Mouse (Mus musculus) lung, adult 2 months (tissue): ENCODE data around the gene Mvb12a. TPM values are rescaled to one million over a fixed set of nuclear protein-coding genes. Genes with fewer than 3 reads are reported as not detected.

Source experiments
- DNase-seq: peaks from one replicate; pipeline ENCODE4 v3.0.0; 2022
- H3K4me1 ChIP-seq: fragments of 200-500 bp; 2 replicates; pipeline ENCODE4 v1.6.1; 2011; ENCODE audit warnings: low read length; ENCODE audit not compliant: control insufficient read depth, insufficient read depth
- H3K4me3 ChIP-seq: fragments of 200-500 bp; replicated peaks from 2 replicates; pipeline ENCODE3; 2011; ENCODE audit warnings: low read depth, mild to moderate bottlenecking, control low read depth, low read length; ENCODE audit errors: extremely low read depth
- CTCF ChIP-seq: fragments of 200-500 bp; IDR thresholded peaks from 2 replicates; pipeline ENCODE4 v1.5.1; 2011; ENCODE audit warnings: mild to moderate bottlenecking, low read length, control low read depth; ENCODE audit not compliant: insufficient read depth
- POLR2A ChIP-seq: fragments of 200-500 bp; IDR thresholded peaks from 2 replicates; pipeline ENCODE4 v1.6.1; 2011; ENCODE audit warnings: low read depth, mild to moderate bottlenecking, control low read depth, low read length, borderline replicate concordance; ENCODE audit errors: extremely low read depth
- WGBS: fragments of 180-500 bp; shearing (Covaris S2); methylation state at CpG from one replicate; pipeline ENCODE4 v1.1.7; 2018; 5-methylcytosine and 5-hydroxymethylcytosine counted together
- polyA plus RNA-seq: library from polyadenylated mRNA; depleted of rRNA; stranded (reverse); fragments of >200 nt; gene quantifications from 2 replicates; pipeline ENCODE4 v1.2.3, GENCODE M21; 2012

Gene Mvb12a
- polyA plus RNA-seq, 1 experiment = 132 TPM

DNA sequence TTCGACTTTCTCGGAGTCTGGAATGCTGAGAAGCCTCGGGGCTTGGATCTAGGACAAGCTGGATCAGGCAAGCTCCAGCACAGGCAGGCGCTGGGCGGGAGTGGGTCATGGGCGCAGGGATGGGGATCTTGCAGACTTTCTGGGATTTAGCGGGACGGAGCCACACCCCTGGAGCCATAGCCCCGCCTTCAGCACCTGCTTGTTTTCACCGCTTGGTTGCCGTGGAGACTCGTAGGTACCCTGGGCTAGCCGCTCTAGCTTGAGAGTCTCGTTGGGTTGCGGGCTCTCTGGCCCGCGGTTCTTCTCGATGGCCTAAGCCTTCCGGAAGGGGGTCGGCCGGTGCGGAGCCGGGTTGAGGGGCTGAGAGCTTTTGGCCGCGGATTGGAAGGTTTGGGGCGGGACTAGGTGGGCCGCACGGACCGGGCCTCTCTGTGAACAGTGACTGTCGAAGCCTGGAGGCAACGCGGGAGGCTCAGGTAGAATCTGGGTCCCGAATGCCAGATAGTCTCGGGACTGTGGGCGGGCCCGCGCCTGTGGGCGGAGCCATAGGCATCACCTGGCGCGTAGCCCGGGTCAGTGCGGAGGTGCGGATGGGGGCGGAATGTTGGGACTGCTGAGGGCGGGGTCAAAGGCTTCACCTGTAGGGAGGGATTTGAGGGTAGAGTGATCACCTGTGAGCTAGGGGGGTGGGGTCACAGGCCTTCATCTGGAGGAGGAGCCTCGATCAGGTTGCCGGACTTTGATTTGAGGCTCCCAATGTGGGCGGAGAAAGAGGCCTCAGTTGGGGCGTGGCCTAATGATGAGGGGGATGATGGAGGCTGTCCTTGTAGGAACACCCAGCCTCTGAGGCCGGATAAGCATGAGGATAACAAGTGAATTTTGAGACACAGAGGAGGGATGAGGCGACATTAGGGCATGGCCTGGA, 26.9 kb downstream of the Mvb12a start:
- Histone ChIP-seq H3K4me1 (peaks cover 9% of the 10 kb centered on the region), H3K4me3 (peak overlapping the region; percentile 89)
- TF ChIP-seq CTCF (no peak), POLR2A (peak; percentile 59; the same call in 1 of the 2 replicates)
- 5% methylated on average over 51 of the region's 51 CpGs for WGBS
- DNase-seq = peak; percentile 93

DNA sequence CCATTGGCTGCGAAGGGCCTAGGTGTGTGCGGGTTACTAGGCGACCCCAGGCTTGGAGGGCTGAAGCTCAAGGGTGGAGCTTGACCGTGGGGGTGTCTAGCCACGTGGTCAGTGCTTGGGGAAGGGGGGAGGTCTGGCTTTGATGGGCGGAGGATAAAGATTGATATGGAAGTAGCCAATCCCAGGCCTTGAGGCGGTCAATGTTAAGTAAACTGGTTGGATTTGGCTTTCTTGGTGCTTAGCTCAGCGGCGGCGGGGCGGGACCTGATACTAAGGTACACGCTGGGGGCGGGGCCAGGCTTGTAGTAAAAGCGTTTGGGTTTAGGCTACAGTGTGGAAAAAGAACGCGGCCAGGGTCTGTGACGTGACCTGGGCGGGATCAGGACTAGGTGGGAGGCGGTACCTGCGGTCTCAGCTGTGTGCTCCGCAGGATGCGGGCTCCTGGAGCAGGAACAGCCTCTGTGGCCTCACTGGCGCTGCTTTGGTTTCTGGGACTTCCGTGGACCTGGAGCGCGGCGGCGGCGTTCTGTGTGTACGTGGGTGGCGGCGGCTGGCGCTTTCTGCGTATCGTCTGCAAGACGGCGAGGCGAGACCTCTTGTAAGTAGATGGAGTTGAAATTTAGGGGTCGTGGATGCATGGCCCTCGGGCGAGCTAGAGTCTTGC, 27.7 kb downstream of the Mvb12a start:
- under 1% methylated on average over 41 of the region's 41 CpGs for WGBS
- Histone ChIP-seq H3K4me1 (peaks cover 9% of the 10 kb centered on the region), H3K4me3 (peak overlapping the region; percentile 89)
- TF ChIP-seq CTCF (no peak), POLR2A (peak; percentile 47; the same call in 1 of the 2 replicates)
- DNase-seq = no peak

DNA sequence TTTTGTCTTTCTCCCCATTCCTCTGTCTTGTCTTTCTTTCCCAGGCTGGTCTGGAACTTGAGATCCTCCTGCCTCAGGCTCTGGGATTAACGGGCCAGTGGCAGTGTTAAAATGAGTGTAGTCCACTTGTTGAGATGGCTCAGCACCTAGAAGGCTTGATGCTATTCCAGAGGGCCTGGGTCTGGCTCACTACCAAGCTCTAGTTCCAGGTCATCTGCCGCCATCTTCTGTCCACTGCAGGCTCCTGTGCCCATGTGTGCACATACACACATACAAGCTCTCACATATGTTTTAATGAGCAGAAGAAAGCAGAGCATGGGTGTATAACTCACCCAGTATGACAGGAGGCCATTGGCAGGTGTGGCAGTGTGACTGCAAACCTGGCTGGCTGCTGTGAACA, 29.4 kb downstream of the Mvb12a start:
- no peak overlapping the region for H3K4me3 ChIP-seq
- DNase-seq = no peak
- peaks cover 9% of the 10 kb centered on the region for H3K4me1 ChIP-seq
- TF ChIP-seq CTCF (no peak), POLR2A (no peak)
- 82% methylated on average over 2 of the region's 2 CpGs for WGBS

DNA sequence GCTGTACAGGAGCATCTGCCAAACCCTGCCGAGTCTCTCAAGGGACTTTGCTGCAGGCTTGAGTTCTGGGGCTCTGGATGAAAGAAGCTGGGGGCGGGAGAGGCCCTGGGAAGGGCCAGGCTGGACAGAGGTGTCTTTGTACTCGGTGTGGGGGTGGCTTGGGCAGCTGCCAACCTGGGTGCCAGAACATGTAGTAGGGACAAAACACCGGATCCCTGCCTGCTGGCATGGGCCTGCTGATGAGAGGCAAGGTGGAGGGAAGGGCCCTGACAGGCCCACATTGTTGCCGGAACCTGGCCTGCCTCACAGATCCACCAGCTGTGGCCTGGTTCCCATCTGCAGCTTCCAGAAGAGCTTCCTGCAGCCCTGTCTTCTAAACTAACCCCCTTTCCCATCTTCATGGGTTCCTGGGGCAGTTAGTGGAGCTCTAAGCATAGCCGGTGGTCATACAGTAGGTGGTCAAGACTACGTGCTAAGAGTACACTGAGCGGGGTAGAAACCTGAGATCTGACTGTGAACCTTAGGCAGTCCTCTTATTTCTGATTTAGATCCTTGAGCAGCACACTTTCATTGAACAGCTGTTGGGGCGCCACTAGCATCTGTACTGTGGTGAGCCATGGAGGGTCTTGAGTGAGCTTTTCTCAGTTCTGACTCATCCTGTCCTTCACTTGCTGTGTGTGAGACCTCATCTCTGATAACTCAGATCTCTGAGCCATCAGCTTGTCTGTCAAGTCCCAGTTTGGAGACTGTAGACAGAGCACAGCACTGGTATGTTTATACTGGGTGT, 30.3 kb downstream of the Mvb12a start:
- Histone ChIP-seq H3K4me1 (peaks cover 9% of the 10 kb centered on the region), H3K4me3 (no peak overlapping the region)
- no peak for TF ChIP-seq POLR2A
- no peak for TF ChIP-seq CTCF
- WGBS = 53% methylated on average over 9 of the region's 9 CpGs
- no peak for DNase-seq

DNA sequence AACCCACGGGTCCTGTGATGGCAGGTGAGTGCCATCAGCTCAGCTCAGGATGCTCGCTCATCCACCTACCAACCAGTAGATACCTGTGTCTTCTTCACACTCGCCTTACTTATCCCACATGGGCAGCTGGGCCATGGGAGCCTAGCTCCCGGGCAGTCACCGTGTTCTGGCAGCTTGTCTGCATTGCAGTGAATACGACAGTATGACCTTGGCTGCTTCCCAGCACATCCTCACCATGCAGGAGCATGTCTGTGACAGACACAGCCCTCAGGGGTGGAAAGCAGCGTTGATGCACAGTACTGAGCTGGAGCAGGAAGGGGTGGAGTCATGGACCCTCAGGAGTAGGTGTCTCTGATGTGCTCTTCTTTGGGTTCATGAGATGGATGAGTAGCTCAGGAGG, 31.7 kb downstream of the Mvb12a start:
- peaks cover 4% of the 10 kb centered on the region; the same call in 1 of the 2 replicates for H3K4me1 ChIP-seq
- TF ChIP-seq CTCF = no peak
- TF ChIP-seq POLR2A = no peak
- H3K4me3 ChIP-seq = no peak overlapping the region
- no peak for DNase-seq
- 65% methylated on average over 7 of the region's 7 CpGs for WGBS

DNA sequence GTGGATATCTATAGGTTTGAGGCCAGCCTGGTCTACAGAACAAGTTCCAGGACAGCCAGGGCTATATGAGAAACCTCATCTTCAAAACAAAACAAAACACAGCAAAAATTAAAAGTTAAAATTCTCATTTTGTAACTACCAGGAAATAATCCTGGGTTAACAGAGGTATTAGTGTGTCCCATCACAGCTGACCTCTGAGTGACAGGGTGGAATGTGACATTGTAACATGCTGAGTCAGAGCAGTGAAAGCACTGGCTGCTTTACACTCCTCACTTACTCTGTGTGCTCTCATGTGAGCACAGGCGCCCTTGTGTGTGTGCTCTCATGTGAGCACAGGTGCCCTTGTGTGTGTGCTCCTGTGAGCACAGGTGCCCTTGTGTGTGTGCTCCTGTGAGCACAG, 32.3 kb downstream of the Mvb12a start:
- 52% methylated on average over 1 of the region's 1 CpGs for WGBS

DNA sequence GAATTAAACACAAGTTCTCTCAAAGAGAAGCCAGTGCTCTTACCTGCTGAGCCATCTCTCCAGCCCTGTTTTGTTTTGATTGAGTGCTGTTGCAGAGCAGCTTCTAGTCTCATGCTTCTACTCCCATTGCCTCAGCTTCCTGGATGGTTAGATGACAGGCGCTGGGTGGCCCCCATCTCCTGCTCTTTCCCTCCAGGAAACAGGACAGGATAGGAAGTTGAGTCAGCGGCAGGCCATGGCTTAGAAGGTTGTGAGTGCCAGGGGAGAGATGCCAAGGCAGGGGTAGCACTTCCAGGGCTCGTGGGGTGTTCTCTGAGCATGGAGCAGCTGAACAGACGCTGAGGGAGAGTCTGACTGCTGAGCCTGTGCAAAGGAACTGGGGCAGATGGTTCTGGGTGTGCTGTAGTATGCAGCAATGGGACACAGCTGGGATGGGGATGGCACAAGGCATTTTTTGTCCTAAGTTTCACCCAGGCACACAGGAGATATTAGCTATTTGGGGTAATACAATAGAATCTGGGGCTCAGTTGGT, 35.2 kb downstream of the Mvb12a start:
- Histone ChIP-seq H3K4me3 (no peak overlapping the region), H3K4me1 (no peaks in the 10 kb centered on the region)
- WGBS = 47% methylated on average over 4 of the region's 4 CpGs
- TF ChIP-seq POLR2A (no peak), CTCF (no peak)
- no peak for DNase-seq

More for the DNA sequence above, 32.3 kb downstream of the Mvb12a start:
- Histone ChIP-seq H3K4me1 (peaks cover 4% of the 10 kb centered on the region; the same call in 1 of the 2 replicates), H3K4me3 (no peak overlapping the region)
- DNase-seq = no peak
- TF ChIP-seq POLR2A (no peak), CTCF (no peak)

DNA sequence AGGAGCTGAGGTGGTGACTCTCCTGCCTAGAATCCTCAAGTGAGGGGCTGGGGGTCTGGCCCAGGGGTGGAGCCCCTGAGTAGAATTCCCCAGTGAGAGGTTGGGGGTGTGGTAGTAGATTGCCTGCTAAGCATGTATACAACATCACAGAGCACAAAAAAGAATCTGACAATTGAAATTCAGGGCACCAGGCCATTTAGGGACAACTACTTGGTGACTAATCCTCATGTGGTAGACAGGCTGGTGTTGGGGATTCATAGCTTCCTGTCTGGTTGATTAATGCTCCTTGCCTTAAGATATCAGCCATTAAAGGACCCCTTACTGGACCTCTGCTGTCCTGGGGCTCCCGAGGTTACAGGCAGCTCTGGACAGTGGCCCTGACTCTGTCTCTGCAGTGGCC, 36.3 kb downstream of the Mvb12a start:
- DNase-seq = no peak
- Histone ChIP-seq H3K4me3 (no peak overlapping the region), H3K4me1 (no peaks in the 10 kb centered on the region)
- 74% methylated on average over 1 of the region's 1 CpGs for WGBS
- TF ChIP-seq CTCF (no peak), POLR2A (no peak)

DNA sequence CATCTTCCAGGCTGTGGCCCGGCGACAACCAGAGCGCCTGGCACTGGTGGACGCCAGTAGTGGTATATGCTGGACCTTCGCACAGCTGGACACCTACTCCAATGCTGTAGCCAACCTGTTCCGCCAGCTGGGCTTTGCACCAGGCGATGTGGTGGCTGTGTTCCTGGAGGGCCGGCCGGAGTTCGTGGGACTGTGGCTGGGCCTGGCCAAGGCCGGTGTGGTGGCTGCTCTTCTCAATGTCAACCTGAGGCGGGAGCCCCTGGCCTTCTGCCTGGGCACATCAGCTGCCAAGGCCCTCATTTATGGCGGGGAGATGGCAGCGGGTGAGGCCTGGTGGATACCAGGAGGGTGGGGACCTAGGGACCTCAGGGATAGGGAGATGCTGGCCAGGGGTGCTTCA, 36.8 kb downstream of the Mvb12a start:
- no peak for DNase-seq
- Histone ChIP-seq H3K4me1 (no peaks in the 10 kb centered on the region), H3K4me3 (no peak overlapping the region)
- WGBS = 80% methylated on average over 14 of the region's 14 CpGs
- TF ChIP-seq CTCF = no peak
- TF ChIP-seq POLR2A = no peak

DNA sequence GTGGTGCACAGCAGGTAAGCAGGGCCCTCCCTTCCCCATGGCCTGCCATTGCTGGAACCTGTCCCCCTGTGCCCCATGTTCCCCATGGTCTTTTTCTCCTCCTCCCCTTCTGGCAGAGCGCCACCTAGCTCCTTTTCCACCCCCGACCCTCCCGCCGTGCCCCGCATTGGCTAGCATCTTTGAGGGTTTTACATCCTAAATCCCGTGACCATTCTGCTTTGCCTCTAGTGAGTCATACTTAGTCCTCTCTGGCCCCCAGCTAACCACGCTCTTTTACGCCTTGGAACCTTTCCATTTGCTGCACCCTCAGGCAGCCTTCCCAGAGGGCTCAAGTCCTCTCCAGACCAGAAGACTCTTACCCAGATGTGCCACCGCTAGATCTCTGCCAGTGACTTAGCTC, 37.5 kb downstream of the Mvb12a start:
- H3K4me1 ChIP-seq = no peaks in the 10 kb centered on the region
- 52% methylated on average over 8 of the region's 9 CpGs for whole genome bisulfite sequencing
- no peak for TF ChIP-seq POLR2A
- TF ChIP-seq CTCF = no peak
- no peak for DNase-seq
- H3K4me3 ChIP-seq = no peak overlapping the region
